ENCODE assay signal across 8 mouse cellular contexts in the genomic region with DNA sequence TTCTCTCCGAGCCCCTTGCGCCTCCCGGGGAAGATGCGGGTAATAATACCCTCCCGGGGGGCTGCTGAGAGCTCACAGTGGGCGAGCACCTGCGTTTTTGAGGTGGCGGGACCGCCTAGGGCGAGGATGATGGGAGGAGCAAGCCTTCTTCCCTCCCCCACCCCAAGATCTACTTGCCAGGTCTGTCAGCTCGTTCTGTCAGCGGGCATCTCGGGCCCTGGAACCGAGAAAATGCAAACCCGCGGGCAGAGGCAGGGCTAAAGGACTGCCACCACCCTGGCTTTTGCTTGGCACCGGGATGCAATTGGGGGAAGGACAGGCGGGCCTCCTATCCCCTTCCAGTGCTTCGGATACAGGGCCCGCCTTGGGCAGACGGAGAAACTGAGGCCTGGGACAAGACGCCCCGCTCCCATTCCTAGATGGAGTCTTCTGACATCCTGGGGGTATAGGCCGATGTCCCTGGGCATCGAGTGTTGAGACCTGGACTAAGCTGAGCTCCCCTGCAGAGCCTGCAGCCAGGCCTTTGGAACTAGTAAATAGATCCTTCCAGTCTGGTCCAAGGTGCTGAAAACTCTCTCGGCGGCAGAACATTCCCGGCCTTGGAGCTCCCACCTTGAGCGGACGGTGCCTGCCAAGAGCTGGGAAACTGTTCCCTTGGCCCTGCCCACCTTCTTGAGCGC. TPM values are rescaled to one million over a fixed set of nuclear protein-coding genes. Genes with fewer than 3 reads are reported as not detected.
DNase-seq lines count a peak whose midpoint lies in the region; ATAC-seq and TF ChIP-seq lines count a peak whose summit lies in the region.

No protein-coding gene starts in this region.

- peaks cover 18% of the 10 kb centered on the region for H3K4me1 ChIP-seq in thymus, adult 2 months (replicated peaks; ENCODE audit: control insufficient read depth, insufficient read depth, low read length)
- H3K4me1 ChIP-seq in kidney, embryonic 16.5 days (ENCODE audit: insufficient read depth, low read length), result peaks cover 40% of the 10 kb centered on the region
- peaks cover 50% of the 10 kb centered on the region for H3K4me1 ChIP-seq in midbrain, embryonic 13.5 days (replicated peaks)

- no peaks in the 10 kb centered on the region for H3K9me3 ChIP-seq in kidney, embryonic 16.5 days (ENCODE audit: low read length)
- no peaks in the 10 kb centered on the region for H3K9me3 ChIP-seq in midbrain, embryonic 13.5 days

- no peak for TF ChIP-seq CTCF in thymus, adult 2 months (IDR thresholded peaks at IDR 0.05; ENCODE audit: borderline replicate concordance, control insufficient read depth, extremely low read depth, insufficient read depth, low read length, poor library complexity)

- peak overlapping the region; percentile 91 for H3K4me2 ChIP-seq in kidney, embryonic 16.5 days (replicated peaks; ENCODE audit: low read depth, low read length)
- peak overlapping the region; percentile 91 for H3K4me2 ChIP-seq in midbrain, embryonic 13.5 days (replicated peaks)

- no peak for DNase-seq in cerebellum, adult 8-10 months
- no peak for DNase-seq in thymus, adult 2 months
- DNase-seq in thymus, postnatal 0 days (ENCODE audit: low spot score), result no peak
- DNase-seq in frontal cortex, postnatal 25 days (ENCODE audit: low spot score in 2 of 2), result no peak

- no peak for TF ChIP-seq POLR2A in thymus, adult 2 months (IDR thresholded peaks at IDR 0.05; ENCODE audit: control insufficient read depth, extremely low read depth, insufficient read depth, low read length, poor library complexity)

- WGBS in thymus, adult 2 months, result 13% methylated on average over 31 of the region's 31 CpGs
- WGBS in kidney, embryonic 16.5 days, result 2% methylated on average over 31 of the region's 31 CpGs
- 2% methylated on average over 31 of the region's 31 CpGs for WGBS in midbrain, embryonic 13.5 days

- peak overlapping the region; percentile 23 for H3K4me3 ChIP-seq in thymus, adult 2 months (ENCODE audit: control insufficient read depth, insufficient read depth, low read length)
- peak overlapping the region; percentile 86 for H3K4me3 ChIP-seq in kidney, embryonic 16.5 days (ENCODE audit: low read length)
- H3K4me3 ChIP-seq in midbrain, embryonic 13.5 days (replicated peaks), result peak overlapping the region; percentile 82

- H3K27ac ChIP-seq in thymus, adult 2 months (ENCODE audit: control insufficient read depth, insufficient read depth, low read length), result no peak overlapping the region
- H3K27ac ChIP-seq in kidney, embryonic 16.5 days (ENCODE audit: low read length), result peak overlapping the region; percentile 96
- H3K27ac ChIP-seq in midbrain, embryonic 13.5 days, result peak overlapping the region; percentile 99

- H3K9ac ChIP-seq in kidney, embryonic 16.5 days (replicated peaks; ENCODE audit: low read length), result peak overlapping the region; percentile 91
- H3K9ac ChIP-seq in midbrain, embryonic 13.5 days (replicated peaks), result peak overlapping the region; percentile 94

- H3K36me3 ChIP-seq in thymus, adult 2 months (ENCODE audit: control insufficient read depth, insufficient read depth, low read length), result no peaks in the 10 kb centered on the region
- peaks cover 7% of the 10 kb centered on the region; the same call in 1 of the 2 replicates for H3K36me3 ChIP-seq in kidney, embryonic 16.5 days (ENCODE audit: insufficient read depth, low read length)
- peaks cover 3% of the 10 kb centered on the region; the same call in 1 of the 2 replicates for H3K36me3 ChIP-seq in midbrain, embryonic 13.5 days

- ATAC-seq in cerebellum, adult (ENCODE audit: insufficient number of reproducible peaks, low FRiP score, low TSS enrichment), result peak; percentile 21; the same call in 1 of the 2 replicates
- peak; percentile 3; the same call in 1 of the 2 replicates for ATAC-seq in kidney, embryonic 16.5 days (ENCODE audit: low FRiP score, low TSS enrichment)
- peak; percentile 3; the same call in 1 of the 2 replicates for ATAC-seq in midbrain, embryonic 13.5 days
- no peak for ATAC-seq in megakaryocyte-erythroid progenitor cell, adult 5-6 weeks (replicated peaks; ENCODE audit: low FRiP score, low TSS enrichment, poor library complexity, severe bottlenecking)

- H3K27me3 ChIP-seq in thymus, adult 2 months (ENCODE audit: control insufficient read depth, insufficient read depth, low read length), result peaks cover 15% of the 10 kb centered on the region; the same call in 1 of the 2 replicates
- H3K27me3 ChIP-seq in kidney, embryonic 16.5 days (ENCODE audit: insufficient read depth, low read length), result no peaks in the 10 kb centered on the region
- no peaks in the 10 kb centered on the region for H3K27me3 ChIP-seq in midbrain, embryonic 13.5 days

RNA-seq across cellular contexts. Expression of a gene that starts 0.8 kb away (rescaled TPM):
- polyA plus RNA-seq in thymus, adult 2 months (2012; rRNA removed), result 5.6 and 6.5 TPM in 2 replicates
- polyA plus RNA-seq in thymus, postnatal 0 days (2015; fragmentation: Nextera tagmentation; extraction: Ambion mirVana), result 1.5 and 1.8 TPM in 2 replicates
- polyA plus RNA-seq in kidney, embryonic 16.5 days (2015; fragmentation: Nextera tagmentation; extraction: Ambion mirVana), result 16.4 and 17.8 TPM in 2 replicates
- 27.6 and 29.5 TPM in 2 replicates for polyA plus RNA-seq in midbrain, embryonic 13.5 days (2015; fragmentation: Nextera tagmentation; extraction: Ambion mirVana)
- total RNA-seq in megakaryocyte-erythroid progenitor cell, adult 5-6 weeks (2014; fragmentation: Nextera tagmentation), result not detected in 2 replicates
- total RNA-seq in megakaryocyte-erythroid progenitor cell, adult 5-6 weeks (2017), result 0.08 TPM in 1 of 2 replicates, not detected in the other

Comparison
In these comparisons a context has a peak if more than half of its experiments do, and no peak if none do; other contexts are left out.
1. H3K4me3 ChIP-seq: peak in every context shown above with its lines; median percentile 86 in kidney, embryonic 16.5 days; 82 in midbrain, embryonic 13.5 days; 23 in thymus, adult 2 months.